Mouse (Mus musculus): Measurements from ENCODE around the gene Enox1. TPM values are rescaled to one million over a fixed set of nuclear protein-coding genes. Genes with fewer than 3 reads are reported as not detected.

Gene Enox1
- polyA plus RNA-seq, 1 experiment: 3.1 TPM

- no peaks in the 10 kb centered on the region for H3K36me3 ChIP-seq (ENCODE audit: control insufficient read depth, insufficient read depth, low read length, poor library complexity, severe bottlenecking)
- H3K4me1 ChIP-seq (ENCODE audit: control insufficient read depth, insufficient read depth, low read length): no peaks in the 10 kb centered on the region
- H3K4me3 ChIP-seq (ENCODE audit: low read depth, low read length): no peak overlapping the region
- no peak overlapping the region for H3K9ac ChIP-seq (ENCODE audit: low read depth, poor library complexity, severe bottlenecking)
- no peak for TF ChIP-seq POLR2A (IDR thresholded peaks at IDR 0.05; ENCODE audit: insufficient read depth, low read length)
- TF ChIP-seq EP300 (IDR thresholded peaks at IDR 0.05; ENCODE audit: insufficient read depth, low read depth, low read length): no peak
- no peak for TF ChIP-seq CTCF (IDR thresholded peaks at IDR 0.05; ENCODE audit: low read depth, low read length)
- no peak overlapping the region for H3K27ac ChIP-seq (ENCODE audit: insufficient read depth, low read length)
- H3K9me3 ChIP-seq (replicated peaks; ENCODE audit: control insufficient read depth, insufficient read depth, low read length, poor library complexity, severe bottlenecking): 0 out of 2 replicates have a peak, but pooled peaks cover 2% of the 10 kb centered on the region
- H3K27me3 ChIP-seq (ENCODE audit: control insufficient read depth, insufficient read depth, low read length, poor library complexity, severe bottlenecking): no peaks in the 10 kb centered on the region
Measured at GRCm38 (mm10) chr14:77256943-77257342, 100.4 kb downstream of the Enox1 start.

GRCm38 (mm10) chr14:77257461-77257860, 100.9 kb downstream of the Enox1 start:
- TF ChIP-seq CTCF (IDR thresholded peaks at IDR 0.05; ENCODE audit: low read depth, low read length) (no peak), POLR2A (IDR thresholded peaks at IDR 0.05; ENCODE audit: insufficient read depth, low read length) (no peak), EP300 (IDR thresholded peaks at IDR 0.05; ENCODE audit: insufficient read depth, low read depth, low read length) (no peak)
- no peak overlapping the region for H3K4me3 ChIP-seq (ENCODE audit: low read depth, low read length)
- no peak overlapping the region for H3K9ac ChIP-seq (ENCODE audit: low read depth, poor library complexity, severe bottlenecking)
- no peak overlapping the region for H3K27ac ChIP-seq (ENCODE audit: insufficient read depth, low read length)
- no peaks in the 10 kb centered on the region for H3K27me3 ChIP-seq (ENCODE audit: control insufficient read depth, insufficient read depth, low read length, poor library complexity, severe bottlenecking)
- no peaks in the 10 kb centered on the region for H3K36me3 ChIP-seq (ENCODE audit: control insufficient read depth, insufficient read depth, low read length, poor library complexity, severe bottlenecking)
- 0 out of 2 replicates have a peak, but pooled peaks cover 2% of the 10 kb centered on the region for H3K9me3 ChIP-seq (replicated peaks; ENCODE audit: control insufficient read depth, insufficient read depth, low read length, poor library complexity, severe bottlenecking)
- no peaks in the 10 kb centered on the region for H3K4me1 ChIP-seq (ENCODE audit: control insufficient read depth, insufficient read depth, low read length)

- H3K9me3 ChIP-seq (replicated peaks; ENCODE audit: control insufficient read depth, insufficient read depth, low read length, poor library complexity, severe bottlenecking): no peaks in the 10 kb centered on the region
- H3K4me1 ChIP-seq (ENCODE audit: control insufficient read depth, insufficient read depth, low read length): no peaks in the 10 kb centered on the region
- no peak overlapping the region for H3K4me3 ChIP-seq (ENCODE audit: low read depth, low read length)
- TF ChIP-seq EP300 (IDR thresholded peaks at IDR 0.05; ENCODE audit: insufficient read depth, low read depth, low read length): no peak
- TF ChIP-seq CTCF (IDR thresholded peaks at IDR 0.05; ENCODE audit: low read depth, low read length): no peak
- no peak for TF ChIP-seq POLR2A (IDR thresholded peaks at IDR 0.05; ENCODE audit: insufficient read depth, low read length)
- H3K27me3 ChIP-seq (ENCODE audit: control insufficient read depth, insufficient read depth, low read length, poor library complexity, severe bottlenecking): no peaks in the 10 kb centered on the region
- no peaks in the 10 kb centered on the region for H3K36me3 ChIP-seq (ENCODE audit: control insufficient read depth, insufficient read depth, low read length, poor library complexity, severe bottlenecking)
- H3K27ac ChIP-seq (ENCODE audit: insufficient read depth, low read length): no peak overlapping the region
- no peak overlapping the region for H3K9ac ChIP-seq (ENCODE audit: low read depth, poor library complexity, severe bottlenecking)
Measured at GRCm38 (mm10) chr14:77258186-77258585, 101.6 kb downstream of the Enox1 start.

GRCm38 (mm10) chr14:77259686-77260085, 103.1 kb downstream of the Enox1 start:
- no peaks in the 10 kb centered on the region for H3K27me3 ChIP-seq (ENCODE audit: control insufficient read depth, insufficient read depth, low read length, poor library complexity, severe bottlenecking)
- TF ChIP-seq POLR2A (IDR thresholded peaks at IDR 0.05; ENCODE audit: insufficient read depth, low read length) (no peak), EP300 (IDR thresholded peaks at IDR 0.05; ENCODE audit: insufficient read depth, low read depth, low read length) (no peak)
- no peak overlapping the region for H3K9ac ChIP-seq (ENCODE audit: low read depth, poor library complexity, severe bottlenecking)
- H3K9me3 ChIP-seq (replicated peaks; ENCODE audit: control insufficient read depth, insufficient read depth, low read length, poor library complexity, severe bottlenecking): no peaks in the 10 kb centered on the region
- no peaks in the 10 kb centered on the region for H3K36me3 ChIP-seq (ENCODE audit: control insufficient read depth, insufficient read depth, low read length, poor library complexity, severe bottlenecking)
- no peak overlapping the region for H3K4me3 ChIP-seq (ENCODE audit: low read depth, low read length)
- no peak overlapping the region for H3K27ac ChIP-seq (ENCODE audit: insufficient read depth, low read length)
- no peaks in the 10 kb centered on the region for H3K4me1 ChIP-seq (ENCODE audit: control insufficient read depth, insufficient read depth, low read length)

- Histone ChIP-seq H3K36me3 (ENCODE audit: control insufficient read depth, insufficient read depth, low read length, poor library complexity, severe bottlenecking) (no peaks in the 10 kb centered on the region), H3K4me3 (ENCODE audit: low read depth, low read length) (no peak overlapping the region)
- TF ChIP-seq POLR2A (IDR thresholded peaks at IDR 0.05; ENCODE audit: insufficient read depth, low read length): no peak
- no peak for TF ChIP-seq CTCF (IDR thresholded peaks at IDR 0.05; ENCODE audit: low read depth, low read length)
- no peak for TF ChIP-seq EP300 (IDR thresholded peaks at IDR 0.05; ENCODE audit: insufficient read depth, low read depth, low read length)
Measured at GRCm38 (mm10) chr14:77260107-77260506, 103.5 kb downstream of the Enox1 start.

GRCm38 (mm10) chr14:77266805-77267771, 110.5 kb downstream of the Enox1 start:
- Histone ChIP-seq H3K4me1 (ENCODE audit: control insufficient read depth, insufficient read depth, low read length) (no peaks in the 10 kb centered on the region), H3K27me3 (ENCODE audit: control insufficient read depth, insufficient read depth, low read length, poor library complexity, severe bottlenecking) (no peaks in the 10 kb centered on the region), H3K36me3 (ENCODE audit: control insufficient read depth, insufficient read depth, low read length, poor library complexity, severe bottlenecking) (no peaks in the 10 kb centered on the region), H3K4me3 (ENCODE audit: low read depth, low read length) (no peak overlapping the region), H3K9ac (ENCODE audit: low read depth, poor library complexity, severe bottlenecking) (no peak overlapping the region), H3K27ac (ENCODE audit: insufficient read depth, low read length) (no peak overlapping the region), H3K9me3 (replicated peaks; ENCODE audit: control insufficient read depth, insufficient read depth, low read length, poor library complexity, severe bottlenecking) (no peaks in the 10 kb centered on the region)
- TF ChIP-seq POLR2A (IDR thresholded peaks at IDR 0.05; ENCODE audit: insufficient read depth, low read length) (no peak), EP300 (IDR thresholded peaks at IDR 0.05; ENCODE audit: insufficient read depth, low read depth, low read length) (no peak), CTCF (IDR thresholded peaks at IDR 0.05; ENCODE audit: low read depth, low read length) (no peak)

More at GRCm38 (mm10) chr14:77260107-77260506, 103.5 kb downstream of the Enox1 start:
- Histone ChIP-seq H3K4me1 (ENCODE audit: control insufficient read depth, insufficient read depth, low read length) (no peaks in the 10 kb centered on the region), H3K27me3 (ENCODE audit: control insufficient read depth, insufficient read depth, low read length, poor library complexity, severe bottlenecking) (no peaks in the 10 kb centered on the region), H3K9me3 (replicated peaks; ENCODE audit: control insufficient read depth, insufficient read depth, low read length, poor library complexity, severe bottlenecking) (no peaks in the 10 kb centered on the region), H3K9ac (ENCODE audit: low read depth, poor library complexity, severe bottlenecking) (no peak overlapping the region), H3K27ac (ENCODE audit: insufficient read depth, low read length) (no peak overlapping the region)

Data from ES-Bruce4 (cell line).